Mouse (Mus musculus) brain, embryonic 14.5 days (tissue): ENCODE results near the gene Npr1.

Experiments used
- CTCF ChIP-seq: fragments of 200-500 bp; IDR thresholded peaks from 2 replicates; pipeline ENCODE4 v1.5.1; 2012; ENCODE audit warnings: inconsistent platforms, mild to moderate bottlenecking, moderate library complexity, borderline replicate concordance; ENCODE audit not compliant: insufficient read depth, insufficient read length; ENCODE audit errors: extremely low read depth
- POLR2A ChIP-seq: fragments of 200-500 bp; IDR thresholded peaks from 2 replicates; pipeline ENCODE4 v1.6.1; 2012; ENCODE audit warnings: mild to moderate bottlenecking, inconsistent platforms, borderline replicate concordance; ENCODE audit not compliant: poor library complexity, insufficient read depth, insufficient read length, severe bottlenecking; ENCODE audit errors: extremely low read depth

DNA sequence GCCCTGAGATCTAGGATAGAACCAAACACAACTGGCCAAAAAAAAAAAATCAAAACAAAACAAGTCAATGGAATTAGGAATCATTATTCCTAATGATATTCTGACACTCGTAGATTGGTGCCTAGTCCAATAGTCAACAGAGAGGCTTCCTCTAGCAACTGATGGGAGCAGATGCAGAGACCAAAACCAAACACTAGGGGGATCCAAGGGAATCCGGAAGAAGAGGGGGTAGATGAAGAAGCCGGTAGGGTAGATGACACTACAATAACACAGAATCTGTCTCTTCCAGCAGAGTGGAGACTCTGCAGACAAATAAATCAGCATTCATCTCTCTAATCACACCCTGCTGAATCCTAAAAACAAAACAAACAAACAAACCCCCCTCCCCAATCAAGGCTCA is 6.5 kb upstream of the Npr1 start:
- TF ChIP-seq CTCF: peak; percentile 42; the same call in 1 of the 2 replicates
- no peak for TF ChIP-seq POLR2A
